Mouse (Mus musculus) embryo, embryonic 10.5 days (tissue): ENCODE measurements around the gene Trpm4.
"Not testable (repeated sequence)": the region's sequence is repeated elsewhere in the genome, so short reads cannot be mapped to it uniquely, and the experiment has no call there.

Experiments used
- DNase-seq: peaks from one replicate; pipeline ENCODE4 v3.0.0-alpha.2; 2015; ENCODE audit warnings: low spot score

Trpm4 gene

GRCm38 (mm10) chr7:45333431-45333982 lies at the start of gene Trpm4:
Gene Trpm4 (minus strand): TSS chr7:45333780.
- peak; percentile 85 for DNase-seq

- no peak for DNase-seq
Measured at GRCm38 (mm10) chr7:45376057-45376456, 42.5 kb upstream of the Trpm4 start.

- no peak for DNase-seq
Measured at GRCm38 (mm10) chr7:45374620-45375019, 41.0 kb upstream of the Trpm4 start.

- no peak for DNase-seq
Measured at GRCm38 (mm10) chr7:45372371-45372770, 38.8 kb upstream of the Trpm4 start.

- DNase-seq = peak; percentile 92
Measured at GRCm38 (mm10) chr7:45370475-45371311, 37.1 kb upstream of the Trpm4 start, which contains the start of gene Lin7b. Gene Lin7b (minus strand): TSS chr7:45370583.

- DNase-seq = no peak
Measured at GRCm38 (mm10) chr7:45369836-45370474, 36.4 kb upstream of the Trpm4 start.

GRCm38 (mm10) chr7:45369022-45369745 lies 35.6 kb upstream of the Trpm4 start:
- no peak for DNase-seq

GRCm38 (mm10) chr7:45368178-45368577 lies 34.6 kb upstream of the Trpm4 start:
- DNase-seq = no peak

GRCm38 (mm10) chr7:45367020-45367880 lies 33.7 kb upstream of the Trpm4 start:
- DNase-seq = peak; percentile 96

- no peak for DNase-seq
Measured at GRCm38 (mm10) chr7:45366652-45367019, 33.1 kb upstream of the Trpm4 start, which contains the start of gene Ppfia3. Gene Ppfia3 (minus strand): TSS chr7:45367019.

GRCm38 (mm10) chr7:45365742-45366651 lies 32.4 kb upstream of the Trpm4 start:
- DNase-seq = peak; percentile 67

- DNase-seq = no peak
Measured at GRCm38 (mm10) chr7:45363983-45364382, 30.4 kb upstream of the Trpm4 start.

GRCm38 (mm10) chr7:45362801-45363200 lies 29.2 kb upstream of the Trpm4 start:
- DNase-seq = peak; percentile 84

GRCm38 (mm10) chr7:45361243-45361804 lies 27.7 kb upstream of the Trpm4 start:
- DNase-seq = peak; percentile 94

- DNase-seq = no peak
Measured at GRCm38 (mm10) chr7:45360404-45361125, 27.0 kb upstream of the Trpm4 start.

- not testable (repeated sequence) for DNase-seq
Measured at GRCm38 (mm10) chr7:45359081-45359480, 25.5 kb upstream of the Trpm4 start.

- DNase-seq = no peak
Measured at GRCm38 (mm10) chr7:45356087-45356486, 22.5 kb upstream of the Trpm4 start.

- no peak for DNase-seq
Measured at GRCm38 (mm10) chr7:45355318-45356020, 21.9 kb upstream of the Trpm4 start.

- no peak for DNase-seq
Measured at GRCm38 (mm10) chr7:45353041-45353440, 19.5 kb upstream of the Trpm4 start.
